ENCODE assay signal across 18 mouse cellular contexts in the genomic region with DNA sequence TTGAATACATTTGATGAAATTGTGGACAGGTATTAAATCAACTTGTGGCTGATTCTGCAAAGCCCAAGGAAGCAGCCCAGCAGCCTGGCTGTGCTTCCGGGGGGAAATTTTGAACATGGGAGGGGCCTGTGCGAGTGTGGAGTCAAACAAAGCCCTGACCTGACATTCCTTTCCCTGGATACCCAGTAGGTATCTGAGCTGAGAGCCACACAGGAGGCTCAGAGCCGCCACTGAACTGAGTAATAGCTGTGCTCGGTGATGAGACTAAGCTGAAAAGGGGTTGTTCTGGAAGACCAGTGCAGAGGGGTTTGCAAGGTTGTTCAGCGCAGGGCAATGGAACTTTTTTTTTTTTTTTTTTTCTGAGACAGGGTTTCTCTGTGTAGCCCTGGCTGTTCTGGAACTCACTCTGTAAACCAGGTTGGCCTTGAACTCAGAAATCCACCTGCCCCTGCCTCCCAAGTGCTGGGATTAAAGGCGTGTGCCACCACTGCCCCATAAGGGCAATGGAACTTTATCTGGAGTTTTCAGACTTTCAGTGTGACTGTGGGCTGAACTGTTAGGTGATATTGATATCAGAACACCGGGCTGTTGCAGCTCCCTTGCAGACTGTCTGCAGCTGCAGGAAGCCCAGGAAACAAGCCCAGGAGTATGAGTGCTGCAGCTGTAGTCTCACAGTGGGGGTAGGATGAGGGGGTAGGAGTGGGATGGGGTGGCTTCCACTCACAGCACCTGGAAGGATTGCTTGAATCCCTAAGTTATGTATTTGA. TPM values are rescaled to one million over a fixed set of nuclear protein-coding genes. Genes with fewer than 3 reads are reported as not detected.
DNase-seq lines count a peak whose midpoint lies in the region; ATAC-seq and TF ChIP-seq lines count a peak whose summit lies in the region.
"Had no signal": no experiment of that assay in that cellular context is flagged by ENCODE, and none has a peak within 500 bp of the region (broad histone marks: within the 10 kb centered on the region; RNA-seq: fewer than 3 reads in every experiment).

No protein-coding gene starts in this region.

- peak; percentile 71; the same call in 1 of the 2 replicates for ATAC-seq in forebrain, embryonic 11.5 days (replicated peaks; ENCODE audit: low FRiP score)
- no peak for ATAC-seq in forebrain, embryonic 14.5 days
- ATAC-seq in stomach, embryonic 14.5 days (ENCODE audit: insufficient number of reproducible peaks, insufficient read depth, low FRiP score, low read depth) = 0 out of 2 replicates have a peak, but pooled peaks have one; percentile 29
- ATAC-seq in stomach, postnatal 0 days (ENCODE audit: low FRiP score, low TSS enrichment) = no peak
- peak; percentile 78 for ATAC-seq in megakaryocyte progenitor cell, adult 5-6 weeks (replicated peaks; ENCODE audit: poor library complexity)

- no peak for TF ChIP-seq CTCF in stomach, postnatal 0 days (IDR thresholded peaks at IDR 0.05; ENCODE audit: low read depth)

- H3K4me1 ChIP-seq in forebrain, embryonic 11.5 days (replicated peaks; ENCODE audit: control insufficient read depth, insufficient read depth, low read length) = peaks cover 9% of the 10 kb centered on the region; the same call in 1 of the 2 replicates
- no peaks in the 10 kb centered on the region; the same call in 1 of the 2 replicates for H3K4me1 ChIP-seq in forebrain, embryonic 14.5 days (ENCODE audit: control insufficient read depth, insufficient read depth, low read length)
- no peaks in the 10 kb centered on the region for H3K4me1 ChIP-seq in stomach, embryonic 14.5 days (ENCODE audit: control insufficient read depth, insufficient read depth, low read length)
- no peaks in the 10 kb centered on the region for H3K4me1 ChIP-seq in stomach, postnatal 0 days (replicated peaks; ENCODE audit: control insufficient read depth, insufficient read depth)
- H3K4me1 ChIP-seq: embryonic facial prominence, embryonic 15.5 days; neural tube, embryonic 13.5 days had no signal

- no peak overlapping the region for H3K9ac ChIP-seq in forebrain, embryonic 11.5 days (ENCODE audit: low read length)
- H3K9ac ChIP-seq in forebrain, embryonic 14.5 days (ENCODE audit: low read length) = no peak overlapping the region
- H3K9ac ChIP-seq in stomach, embryonic 14.5 days (replicated peaks; ENCODE audit: low read depth, low read length) = no peak overlapping the region
- no peak overlapping the region for H3K9ac ChIP-seq in stomach, postnatal 0 days (ENCODE audit: low read length)
- H3K9ac ChIP-seq: embryonic facial prominence, embryonic 15.5 days; neural tube, embryonic 13.5 days had no signal

- H3K36me3 ChIP-seq in forebrain, embryonic 11.5 days (ENCODE audit: control insufficient read depth, insufficient read depth, low read length) = no peaks in the 10 kb centered on the region
- no peaks in the 10 kb centered on the region for H3K36me3 ChIP-seq in forebrain, embryonic 14.5 days (ENCODE audit: control insufficient read depth, insufficient read depth, low read length)
- H3K36me3 ChIP-seq in stomach, embryonic 14.5 days (ENCODE audit: control insufficient read depth, insufficient read depth, low read length) = no peaks in the 10 kb centered on the region
- H3K36me3 ChIP-seq in stomach, postnatal 0 days (ENCODE audit: control insufficient read depth, insufficient read depth, low read length) = no peaks in the 10 kb centered on the region
- H3K36me3 ChIP-seq: embryonic facial prominence, embryonic 15.5 days; neural tube, embryonic 13.5 days had no signal

- no peak for TF ChIP-seq EP300 in stomach, postnatal 0 days (optimal IDR thresholded peaks at IDR 0.05)

- H3K27me3 ChIP-seq in forebrain, embryonic 11.5 days (ENCODE audit: control insufficient read depth, insufficient read depth, low read length) = no peaks in the 10 kb centered on the region
- H3K27me3 ChIP-seq in forebrain, embryonic 14.5 days (replicated peaks; ENCODE audit: control insufficient read depth, insufficient read depth, low read length) = no peaks in the 10 kb centered on the region
- H3K27me3 ChIP-seq in stomach, embryonic 14.5 days (ENCODE audit: control insufficient read depth, insufficient read depth, low read length) = no peaks in the 10 kb centered on the region
- H3K27me3 ChIP-seq in stomach, postnatal 0 days (ENCODE audit: control insufficient read depth, insufficient read depth, low read length) = no peaks in the 10 kb centered on the region
- H3K27me3 ChIP-seq: embryonic facial prominence, embryonic 15.5 days; megakaryocyte, embryonic 14.5 days; neural tube, embryonic 13.5 days had no signal

- no peaks in the 10 kb centered on the region for H3K9me3 ChIP-seq in forebrain, embryonic 11.5 days (ENCODE audit: control insufficient read depth, low read length)
- no peaks in the 10 kb centered on the region; the same call in 1 of the 2 replicates for H3K9me3 ChIP-seq in forebrain, embryonic 14.5 days (replicated peaks; ENCODE audit: control insufficient read depth, low read length)
- H3K9me3 ChIP-seq in stomach, embryonic 14.5 days (ENCODE audit: control insufficient read depth, low read depth, low read length) = no peaks in the 10 kb centered on the region
- no peaks in the 10 kb centered on the region for H3K9me3 ChIP-seq in stomach, postnatal 0 days (ENCODE audit: control insufficient read depth, low read length)
- H3K9me3 ChIP-seq: embryonic facial prominence, embryonic 15.5 days; megakaryocyte, embryonic 14.5 days; neural tube, embryonic 13.5 days had no signal

- H3K4me2 ChIP-seq in forebrain, embryonic 11.5 days (ENCODE audit: low read depth, low read length, severe bottlenecking) = no peak overlapping the region
- H3K4me2 ChIP-seq in forebrain, embryonic 14.5 days (ENCODE audit: low read length) = no peak overlapping the region
- H3K4me2 ChIP-seq in stomach, embryonic 14.5 days (replicated peaks; ENCODE audit: low read depth, low read length) = no peak overlapping the region
- H3K4me2 ChIP-seq in stomach, postnatal 0 days (replicated peaks; ENCODE audit: low read depth) = no peak overlapping the region
- H3K4me2 ChIP-seq: embryonic facial prominence, embryonic 15.5 days; neural tube, embryonic 13.5 days had no signal

- no peak overlapping the region for H3K4me3 ChIP-seq in forebrain, embryonic 11.5 days (ENCODE audit: low read depth, low read length)
- H3K4me3 ChIP-seq in forebrain, embryonic 14.5 days (ENCODE audit: low read depth, low read length) = no peak overlapping the region
- H3K4me3 ChIP-seq in stomach, embryonic 14.5 days (ENCODE audit: low read depth, low read length) = no peak overlapping the region
- no peak overlapping the region for H3K4me3 ChIP-seq in stomach, postnatal 0 days (ENCODE audit: low read depth, low read length)
- H3K4me3 ChIP-seq: embryonic facial prominence, embryonic 15.5 days; megakaryocyte, embryonic 14.5 days; neural tube, embryonic 13.5 days had no signal

- no peak overlapping the region for H3K27ac ChIP-seq in forebrain, embryonic 11.5 days (ENCODE audit: low read depth, low read length)
- H3K27ac ChIP-seq in forebrain, embryonic 14.5 days (ENCODE audit: low read depth, low read length) = no peak overlapping the region
- no peak overlapping the region for H3K27ac ChIP-seq in stomach, embryonic 14.5 days (ENCODE audit: low read length)
- H3K27ac ChIP-seq in stomach, postnatal 0 days (replicated peaks) = no peak overlapping the region
- H3K27ac ChIP-seq: embryonic facial prominence, embryonic 15.5 days; neural tube, embryonic 13.5 days had no signal

- DNase-seq in forebrain, embryonic 11.5 days (ENCODE audit: low spot score) = peak; percentile 53
- no peak for DNase-seq in forebrain, embryonic 14.5 days (ENCODE audit: low spot score)
- DNase-seq in stomach, postnatal 0 days (ENCODE audit: low spot score) = no peak
- no peak for DNase-seq in heart, postnatal 36 days
- DNase-seq in spleen, postnatal 4 days (ENCODE audit: low spot score in 2 of 2) = no peak
- no peak for DNase-seq in cerebellum, adult 9-11 months
- DNase-seq: cerebellum, adult 2 months; heart, postnatal 14 days; kidney, adult 2 months; left cerebral cortex, postnatal 4 days; right cerebral cortex, postnatal 14 days had no signal

- intact Hi-C loops in heart, postnatal 36 days (cut with DNase I) = no loop called here

- WGBS in forebrain, embryonic 11.5 days = 37% methylated on average over 7 of the region's 7 CpGs
- 45% methylated on average over 7 of the region's 7 CpGs for WGBS in forebrain, embryonic 14.5 days
- WGBS in stomach, embryonic 14.5 days = 43% methylated on average over 7 of the region's 7 CpGs
- WGBS in stomach, postnatal 0 days = 41% methylated on average over 7 of the region's 7 CpGs

RNA-seq across cellular contexts. Expression of a gene that starts 25.2 kb away (rescaled TPM):
- not detected in 2 replicates for polyA plus RNA-seq in forebrain, embryonic 11.5 days (2014; fragmentation: Nextera tagmentation; extraction: Ambion mirVana)
- polyA plus RNA-seq in forebrain, embryonic 14.5 days (2014; fragmentation: Nextera tagmentation; extraction: Ambion mirVana) = not detected in 2 replicates
- not detected in 2 replicates for polyA plus RNA-seq in stomach, embryonic 14.5 days (2014; fragmentation: Nextera tagmentation; extraction: Ambion mirVana)
- not detected in 2 replicates for polyA plus RNA-seq in stomach, postnatal 0 days (2015; fragmentation: Nextera tagmentation; extraction: Ambion mirVana)
- not detected in 2 replicates for total RNA-seq in megakaryocyte progenitor cell, adult 5-6 weeks (2015)
- not detected in 2 replicates for total RNA-seq in megakaryocyte progenitor cell, adult 5-6 weeks (2017)
- not detected for total RNA-seq in heart, postnatal 36 days (2021)
- total RNA-seq: granulocyte monocyte progenitor cell, adult 5-6 weeks; heart, postnatal 14 days; layer of hippocampus, adult 8-10 months; left cerebral cortex, postnatal 4 days had no signal
- polyA plus RNA-seq: cerebellum, adult 2 months; embryonic facial prominence, embryonic 15.5 days; kidney, adult 2 months; neural tube, embryonic 13.5 days had no signal

RNA-seq across cellular contexts. Expression of a gene that starts 33.1 kb away (rescaled TPM):
- polyA plus RNA-seq in forebrain, embryonic 11.5 days (2014; fragmentation: Nextera tagmentation; extraction: Ambion mirVana) = 0.63 and 1.2 TPM in 2 replicates
- 10.2 and 14.7 TPM in 2 replicates for polyA plus RNA-seq in forebrain, embryonic 14.5 days (2014; fragmentation: Nextera tagmentation; extraction: Ambion mirVana)
- 12.2 and 16.1 TPM in 2 replicates for polyA plus RNA-seq in stomach, embryonic 14.5 days (2014; fragmentation: Nextera tagmentation; extraction: Ambion mirVana)
- 290 and 337 TPM in 2 replicates for polyA plus RNA-seq in stomach, postnatal 0 days (2015; fragmentation: Nextera tagmentation; extraction: Ambion mirVana)
- 0.12 and 0.27 TPM in 2 replicates for total RNA-seq in megakaryocyte progenitor cell, adult 5-6 weeks (2015)
- 0.21 and 0.54 TPM in 2 replicates for total RNA-seq in megakaryocyte progenitor cell, adult 5-6 weeks (2017)
- total RNA-seq in heart, postnatal 36 days (2021) = 10 to 100 TPM; 26.0 to 27.1 TPM
- total RNA-seq: granulocyte monocyte progenitor cell, adult 5-6 weeks had no signal

Comparison
In these comparisons a context has a peak if more than half of its experiments do, and no peak if none do; other contexts are left out.
1. ATAC-seq: peak in forebrain, embryonic 11.5 days (single experiment), stomach, embryonic 14.5 days (single experiment) and megakaryocyte progenitor cell, adult 5-6 weeks (single experiment); none in forebrain, embryonic 14.5 days (single experiment) and stomach, postnatal 0 days (single experiment).
2. RNA of a gene that starts 33.1 kb away (polyA plus RNA-seq): 290 to 337 TPM in stomach, postnatal 0 days; 12.2 to 16.1 TPM in stomach, embryonic 14.5 days, 10.2 to 14.7 TPM in forebrain, embryonic 14.5 days and 0.63 to 1.2 TPM in forebrain, embryonic 11.5 days; every median in the first group is over 10 times any median in the second.